Mouse (Mus musculus) layer of hippocampus, adult 18-20 months (tissue): ENCODE results near the gene Pitpnc1. TPM values are rescaled to one million over a fixed set of nuclear protein-coding genes. Genes with fewer than 3 reads are reported as not detected.

Source experiments
- DNase-seq, 2 experiments: peaks; one replicate each; pipeline ENCODE4 v3.0.0; 2022; ENCODE audit warnings: low spot score in 2 of 2
- total RNA-seq, 2 experiments: library from RNA; stranded (reverse); gene quantifications; 2 replicates each; pipeline ENCODE4 v1.2.3; 2021

Gene Pitpnc1
- total RNA-seq, 2 experiments from 2014 or later: 46.1 to 48.1 TPM

DNA sequence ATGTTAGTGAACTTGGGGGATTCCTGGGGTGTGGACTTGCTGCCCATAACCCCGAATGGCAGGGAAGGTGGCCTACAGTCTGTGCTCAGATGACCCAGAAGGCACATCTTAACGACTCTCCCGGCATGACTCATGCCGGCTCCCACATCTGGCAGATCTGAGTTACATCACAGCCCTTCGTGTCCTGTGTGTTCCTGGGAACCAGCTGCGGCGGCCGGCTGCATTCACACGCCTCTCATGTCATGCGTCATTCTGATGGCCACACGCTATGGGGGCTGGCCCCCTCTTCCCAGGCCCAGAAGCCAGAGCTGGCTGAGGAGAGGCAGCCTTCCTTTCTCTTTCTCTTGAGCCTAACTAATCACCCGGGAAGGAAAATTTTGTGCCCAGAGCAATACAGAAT lies 94.2 kb downstream of the Pitpnc1 start:
- no peak for DNase-seq

GRCm38 (mm10) chr11:107375816-107376215 lies 94.7 kb downstream of the Pitpnc1 start:
- no peak for DNase-seq

GRCm38 (mm10) chr11:107373569-107373968 lies 96.9 kb downstream of the Pitpnc1 start:
- no peak for DNase-seq

GRCm38 (mm10) chr11:107373154-107373553 lies 97.3 kb downstream of the Pitpnc1 start:
- no peak for DNase-seq

DNA sequence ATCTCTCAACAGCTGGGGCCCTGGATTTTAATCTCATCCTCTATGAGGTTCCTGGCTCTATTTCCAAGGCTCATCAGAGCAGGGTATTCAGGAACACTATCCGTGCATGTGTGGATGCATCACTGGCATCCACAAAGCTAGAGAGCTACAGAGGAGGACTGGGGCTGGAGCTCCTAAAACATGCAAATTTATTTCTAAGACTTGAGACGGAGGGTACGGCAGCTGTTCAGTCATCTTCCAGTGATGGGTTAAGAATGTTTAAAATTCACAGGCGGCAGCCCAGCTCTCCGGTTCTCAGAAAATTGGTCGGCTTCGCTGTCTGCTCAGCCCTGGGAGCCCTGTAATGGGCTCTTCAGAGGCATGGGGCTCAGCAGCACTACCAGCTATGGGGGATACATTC lies 97.8 kb downstream of the Pitpnc1 start:
- DNase-seq: peak in 1 of 2 experiments; percentile 50

- DNase-seq: no peak
Observed at GRCm38 (mm10) chr11:107370476-107370875, 100.0 kb downstream of the Pitpnc1 start.

- DNase-seq: no peak
Observed at GRCm38 (mm10) chr11:107369661-107370060, 100.8 kb downstream of the Pitpnc1 start.

GRCm38 (mm10) chr11:107365938-107366712 lies 104.4 kb downstream of the Pitpnc1 start:
- DNase-seq: no peak

GRCm38 (mm10) chr11:107358695-107359094 lies 111.8 kb downstream of the Pitpnc1 start:
- DNase-seq: no peak

DNA sequence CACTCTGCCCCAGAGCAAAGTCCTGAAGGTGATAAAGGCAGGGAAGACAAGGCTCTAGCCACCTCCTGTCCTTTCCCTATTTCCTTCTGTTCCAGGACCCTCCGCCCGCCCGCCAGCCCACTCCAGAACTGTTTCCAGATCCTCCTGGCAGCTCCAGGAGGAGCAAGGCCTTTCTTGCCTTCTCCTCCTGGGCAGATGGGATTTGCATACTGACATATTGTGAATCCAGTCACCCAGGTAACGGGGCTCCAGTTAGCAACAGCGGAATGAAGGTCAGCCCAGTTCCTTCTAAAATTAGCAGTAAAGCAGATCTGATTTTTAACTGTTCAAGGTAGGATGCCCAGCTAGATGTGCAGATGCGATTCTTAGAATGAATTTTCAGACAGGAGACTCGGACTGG lies 114.3 kb downstream of the Pitpnc1 start:
- DNase-seq: peak; percentile 18 to 54

GRCm38 (mm10) chr11:107355526-107355925 lies 115.0 kb downstream of the Pitpnc1 start:
- DNase-seq: no peak

- DNase-seq: no peak
Observed at GRCm38 (mm10) chr11:107354499-107355143, 115.9 kb downstream of the Pitpnc1 start.

- DNase-seq: no peak
Observed at GRCm38 (mm10) chr11:107352596-107352995, 117.9 kb downstream of the Pitpnc1 start.

- no peak for DNase-seq
Observed at GRCm38 (mm10) chr11:107349756-107350155, 120.7 kb downstream of the Pitpnc1 start.

DNA sequence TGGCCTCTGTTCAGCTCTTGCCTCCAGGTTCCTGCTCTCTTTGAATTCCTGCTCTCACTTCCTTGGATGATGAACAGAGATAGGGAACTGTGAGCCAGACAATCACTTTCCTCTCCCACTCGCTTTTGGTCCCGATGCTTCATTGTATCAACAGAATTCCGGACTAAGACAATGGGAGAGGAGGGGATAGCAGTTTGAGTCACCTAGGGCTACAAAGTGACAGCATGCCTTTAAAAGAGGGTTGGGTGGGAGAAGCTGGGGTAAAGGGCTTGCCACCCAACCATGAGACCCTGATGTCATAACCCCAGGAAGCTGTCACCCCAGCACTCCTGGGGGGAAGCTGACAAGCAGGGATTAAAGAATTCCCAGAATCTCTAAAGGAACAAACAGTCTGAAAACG lies 127.5 kb downstream of the Pitpnc1 start:
- DNase-seq: no peak

DNA sequence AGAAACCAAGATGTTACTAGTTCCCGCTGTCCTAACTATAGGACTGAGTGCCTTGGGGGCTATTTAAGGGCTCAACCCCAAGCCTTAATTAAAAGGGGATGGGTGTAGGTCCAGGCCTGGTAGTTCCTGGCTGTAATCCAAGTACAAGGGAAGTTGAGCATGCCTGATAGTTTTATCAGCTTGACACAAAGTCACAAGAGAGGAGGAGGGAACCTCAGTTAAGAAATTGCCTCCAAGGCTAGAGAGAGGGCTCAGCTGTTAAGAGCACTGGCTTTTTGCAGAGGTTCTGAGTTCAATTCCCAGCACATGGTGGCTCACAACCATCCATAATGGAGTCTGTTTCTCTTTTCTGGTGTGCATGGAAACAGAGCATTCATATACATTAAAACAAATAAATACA lies 128.1 kb downstream of the Pitpnc1 start:
- no peak for DNase-seq

DNA sequence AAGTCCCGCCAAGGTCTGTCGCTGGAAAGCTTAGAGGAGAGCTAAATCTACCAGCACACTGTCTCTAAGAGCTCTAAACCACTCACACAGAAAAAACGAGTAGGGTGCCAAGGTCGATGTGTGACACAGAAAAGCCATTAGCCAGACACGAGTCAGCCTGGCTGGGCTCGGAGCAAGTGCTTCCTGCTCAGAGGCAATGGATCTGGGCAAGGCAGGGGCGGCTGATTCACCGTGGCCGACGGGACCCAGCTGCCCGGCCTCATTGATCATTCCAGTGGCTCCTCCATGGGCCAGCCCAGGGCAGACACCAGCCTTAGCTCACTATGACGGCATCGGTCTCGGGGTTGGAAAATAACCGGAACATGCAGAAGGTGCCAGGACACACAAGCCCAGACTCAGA lies 129.2 kb downstream of the Pitpnc1 start:
- no peak for DNase-seq

GRCm38 (mm10) chr11:107340793-107341192 lies 129.7 kb downstream of the Pitpnc1 start:
- no peak for DNase-seq

GRCm38 (mm10) chr11:107339224-107339805 lies 131.2 kb downstream of the Pitpnc1 start:
- DNase-seq: no peak

GRCm38 (mm10) chr11:107337391-107338148 lies 132.9 kb downstream of the Pitpnc1 start:
- no peak for DNase-seq

GRCm38 (mm10) chr11:107335756-107336155 lies 134.7 kb downstream of the Pitpnc1 start:
- DNase-seq: no peak
